Mouse (Mus musculus) kidney, adult 2 months (tissue): ENCODE measurements at regions not wholly inside any gene's neighbourhood (a gene's known extent, or its start where the extent isn't known, plus 50 kb on each side); places are given as distances from the start of the nearest gene placed in this dataset.
A peak's percentile ranks its signal among the peaks of the same experiment; 100 is the strongest.

Source experiments
- DNase-seq: peaks from one replicate; pipeline ENCODE4 v3.0.0; 2021
- H3K27ac ChIP-seq: fragments of 200-500 bp; 2 replicates; pipeline ENCODE4 v1.5.1; 2012; ENCODE audit warnings: low read depth, low read length, control low read depth, inconsistent platforms; ENCODE audit not compliant: insufficient read depth
- H3K27me3 ChIP-seq: fragments of 200-500 bp; replicated peaks from 2 replicates; pipeline ENCODE4 v1.6.1; 2012; ENCODE audit warnings: mild to moderate bottlenecking, moderate library complexity, low read length, inconsistent platforms; ENCODE audit not compliant: control insufficient read depth, insufficient read depth
- H3K36me3 ChIP-seq: fragments of 200-500 bp; 2 replicates; pipeline ENCODE4 v1.6.1; 2012; ENCODE audit warnings: mild to moderate bottlenecking, moderate library complexity, low read length, inconsistent platforms; ENCODE audit not compliant: control insufficient read depth, insufficient read depth
- H3K4me1 ChIP-seq: fragments of 200-500 bp; 2 replicates; pipeline ENCODE4 v1.6.1; 2011; ENCODE audit warnings: low read length; ENCODE audit not compliant: control insufficient read depth, insufficient read depth
- H3K4me3 ChIP-seq: fragments of 200-500 bp; 2 replicates; pipeline ENCODE4 v1.5.1; 2011; ENCODE audit warnings: mild to moderate bottlenecking, low read depth, low read length, control low read depth; ENCODE audit not compliant: insufficient read depth
- CTCF ChIP-seq: fragments of 200-500 bp; conservative IDR thresholded peaks from 2 replicates; pipeline ENCODE4 v1.5.1; 2011; ENCODE audit warnings: low read depth, mild to moderate bottlenecking, control low read depth, low read length, moderate library complexity, mixed read lengths; ENCODE audit not compliant: insufficient read depth, insufficient read length
- POLR2A ChIP-seq: fragments of 200-500 bp; IDR thresholded peaks from one replicate; pipeline ENCODE4 v1.6.1; 2011; ENCODE audit warnings: low read depth, low read length, control low read depth
- WGBS: fragments of 180-500 bp; shearing (Covaris S2); methylation state at CpG from one replicate; pipeline ENCODE4 v1.1.7; 2018; 5-methylcytosine and 5-hydroxymethylcytosine counted together

GRCm38 (mm10) chr13:34533896-34534295 is 119.4 kb downstream of the Pxdc1 start:
- no peak overlapping the region for H3K27ac ChIP-seq
- 81% methylated on average over 2 of the region's 2 CpGs for WGBS
- DNase-seq, result no peak
- peak; percentile 48; the same call in 1 of the 2 replicates for TF ChIP-seq CTCF
- no peak for TF ChIP-seq POLR2A
- no peak overlapping the region for H3K4me3 ChIP-seq
- no peaks in the 10 kb centered on the region for H3K4me1 ChIP-seq
- no peaks in the 10 kb centered on the region for H3K27me3 ChIP-seq
- no peaks in the 10 kb centered on the region for H3K36me3 ChIP-seq

GRCm38 (mm10) chr13:34511332-34511731 is 142.0 kb downstream of the Pxdc1 start:
- Histone ChIP-seq H3K27ac (no peak overlapping the region), H3K27me3 (no peaks in the 10 kb centered on the region), H3K36me3 (no peaks in the 10 kb centered on the region), H3K4me3 (no peak overlapping the region), H3K4me1 (no peaks in the 10 kb centered on the region)
- no peak for TF ChIP-seq CTCF
- WGBS, result 64% methylated on average over 3 of the region's 3 CpGs
- DNase-seq, result no peak

GRCm38 (mm10) chr13:34507224-34507623 is 146.1 kb downstream of the Pxdc1 start:
- TF ChIP-seq POLR2A (no peak), CTCF (no peak)
- no peak for DNase-seq
- no peaks in the 10 kb centered on the region for H3K4me1 ChIP-seq
- H3K27ac ChIP-seq, result no peak overlapping the region
- H3K36me3 ChIP-seq, result no peaks in the 10 kb centered on the region
- 83% methylated on average over 2 of the region's 2 CpGs for WGBS
- H3K4me3 ChIP-seq, result no peak overlapping the region
- H3K27me3 ChIP-seq, result no peaks in the 10 kb centered on the region

- Histone ChIP-seq H3K36me3 (no peaks in the 10 kb centered on the region), H3K4me3 (no peak overlapping the region), H3K27me3 (no peaks in the 10 kb centered on the region), H3K4me1 (no peaks in the 10 kb centered on the region), H3K27ac (no peak overlapping the region)
- no peak for TF ChIP-seq CTCF
- TF ChIP-seq POLR2A, result no peak
- no peak for DNase-seq
- WGBS, result 81% methylated on average over 2 of the region's 2 CpGs
Measured at GRCm38 (mm10) chr13:34505861-34506260, 147.4 kb downstream of the Pxdc1 start.

GRCm38 (mm10) chr13:34504879-34505278 is 148.4 kb downstream of the Pxdc1 start:
- no peak for TF ChIP-seq POLR2A
- TF ChIP-seq CTCF, result no peak
- H3K36me3 ChIP-seq, result no peaks in the 10 kb centered on the region
- H3K27ac ChIP-seq, result no peak overlapping the region
- no peak for DNase-seq
- 89% methylated on average over 3 of the region's 3 CpGs for WGBS
- no peaks in the 10 kb centered on the region for H3K4me1 ChIP-seq
- no peak overlapping the region for H3K4me3 ChIP-seq
- H3K27me3 ChIP-seq, result no peaks in the 10 kb centered on the region

- no peaks in the 10 kb centered on the region for H3K36me3 ChIP-seq
- H3K4me3 ChIP-seq, result no peak overlapping the region
- H3K27ac ChIP-seq, result no peak overlapping the region
- TF ChIP-seq POLR2A, result no peak
- DNase-seq, result no peak
- H3K4me1 ChIP-seq, result no peaks in the 10 kb centered on the region
- WGBS, result 96% methylated on average over 2 of the region's 2 CpGs
- H3K27me3 ChIP-seq, result no peaks in the 10 kb centered on the region
Measured at GRCm38 (mm10) chr13:34498910-34499309, 153.9 kb upstream of the Slc22a23 start.

- 86% methylated on average over 3 of the region's 3 CpGs for WGBS
- H3K4me3 ChIP-seq, result no peak overlapping the region
- no peaks in the 10 kb centered on the region for H3K27me3 ChIP-seq
- H3K36me3 ChIP-seq, result no peaks in the 10 kb centered on the region
- TF ChIP-seq POLR2A (no peak), CTCF (no peak)
- DNase-seq, result no peak
- H3K27ac ChIP-seq, result no peak overlapping the region
- no peaks in the 10 kb centered on the region for H3K4me1 ChIP-seq
Measured at GRCm38 (mm10) chr13:34497667-34498066, 152.7 kb upstream of the Slc22a23 start.

- Histone ChIP-seq H3K27ac (no peak overlapping the region), H3K27me3 (no peaks in the 10 kb centered on the region), H3K36me3 (no peaks in the 10 kb centered on the region), H3K4me1 (no peaks in the 10 kb centered on the region), H3K4me3 (no peak overlapping the region)
- 90% methylated on average over 1 of the region's 1 CpGs for WGBS
- no peak for TF ChIP-seq CTCF
- no peak for TF ChIP-seq POLR2A
- no peak for DNase-seq
Measured at GRCm38 (mm10) chr13:34484831-34485230, 139.8 kb upstream of the Slc22a23 start.

- no peak overlapping the region for H3K4me3 ChIP-seq
- no peaks in the 10 kb centered on the region for H3K4me1 ChIP-seq
- H3K36me3 ChIP-seq, result no peaks in the 10 kb centered on the region
- no peak for DNase-seq
- no peak overlapping the region for H3K27ac ChIP-seq
- no peaks in the 10 kb centered on the region for H3K27me3 ChIP-seq
- 90% methylated on average over 10 of the region's 10 CpGs for WGBS
- no peak for TF ChIP-seq POLR2A
- TF ChIP-seq CTCF, result no peak
Measured at GRCm38 (mm10) chr13:34481461-34481860, 136.5 kb upstream of the Slc22a23 start.
